Mouse (Mus musculus): ENCODE results near the gene Fam43b.
A peak's percentile ranks its signal among the peaks of the same experiment; 100 is the strongest.
"Not testable (repeated sequence)": the region's sequence is repeated elsewhere in the genome, so short reads cannot be mapped to it uniquely, and the experiment has no call there.

Gene Fam43b

DNA sequence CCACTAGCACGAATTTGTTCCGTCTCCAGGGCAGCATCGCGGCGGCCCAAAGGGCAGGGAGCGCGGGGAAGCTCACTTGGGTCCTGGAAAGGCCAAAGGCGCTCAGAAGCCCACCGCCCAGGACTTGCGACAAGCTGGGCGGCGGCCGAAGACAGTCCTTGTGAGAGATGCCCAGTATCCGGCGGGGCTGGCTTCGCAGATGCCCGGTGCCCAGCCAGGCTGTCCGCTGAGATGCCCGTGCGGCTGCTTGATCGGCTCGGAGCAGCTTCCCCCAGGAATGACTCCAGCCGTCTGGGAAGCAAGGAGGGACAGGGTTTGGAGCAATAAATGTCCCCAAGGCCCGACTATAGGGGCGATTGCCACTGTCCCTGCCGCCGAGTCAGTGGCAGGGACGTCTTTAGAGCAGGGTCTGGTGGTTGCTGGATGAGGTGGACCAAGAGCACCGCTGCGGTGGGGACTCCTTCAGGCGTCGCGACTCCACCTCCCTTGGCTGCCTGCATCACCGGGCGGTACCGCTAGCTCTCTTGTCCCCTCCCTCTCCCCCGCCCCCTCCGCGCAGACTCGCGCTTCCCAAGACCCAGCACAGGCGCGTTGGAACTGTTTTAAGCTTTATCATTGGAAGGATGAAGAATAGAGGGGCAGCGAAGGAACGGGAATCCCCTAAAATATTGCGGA lies at the start of gene Fam43b:
Gene Fam43b, minus strand, starts transcription at position 558 of the 675 bp plus-strand sequence.
- DNase-seq (ENCODE audit: low spot score), result no peak

DNA sequence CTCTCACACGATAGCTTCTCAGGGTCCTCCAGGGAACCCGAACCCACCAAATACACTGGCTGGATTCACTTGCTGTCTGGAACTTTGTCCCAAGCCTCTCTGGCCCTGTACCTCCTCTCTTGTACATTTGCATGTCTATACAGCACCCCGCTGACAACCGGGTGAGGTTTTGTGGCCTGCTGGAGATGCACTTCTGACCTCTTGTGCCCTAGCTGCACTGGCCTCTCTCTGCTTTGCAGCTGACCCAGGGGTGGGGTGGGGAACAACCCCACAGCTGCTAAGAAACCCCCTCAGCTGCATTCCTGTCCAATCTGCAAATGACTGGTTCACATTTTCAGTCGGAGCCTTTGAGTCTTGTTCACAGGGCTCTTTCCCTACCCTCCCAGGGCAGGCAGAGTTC lies 48.6 kb upstream of the Fam43b start:
- no peak for DNase-seq (ENCODE audit: low spot score)

DNA sequence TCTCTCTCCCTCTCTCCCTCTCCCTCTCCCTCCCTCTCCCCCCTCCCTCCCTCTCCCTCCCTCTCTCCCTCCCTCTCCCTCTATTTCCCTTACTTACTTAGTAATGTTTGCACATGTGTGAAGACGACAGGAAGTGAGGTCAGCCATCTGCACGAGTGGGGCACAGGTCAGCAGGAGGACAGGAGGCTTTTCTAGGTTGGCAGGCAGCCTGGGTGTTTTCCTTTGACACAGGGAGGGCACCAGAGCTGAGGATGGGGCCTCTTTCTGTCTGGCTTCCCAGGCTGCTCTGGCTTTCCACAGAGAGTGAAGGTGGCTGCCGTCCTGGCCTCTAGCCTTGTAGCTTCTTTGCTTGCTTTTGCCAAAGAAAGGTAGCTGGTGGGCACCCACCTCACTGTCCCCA lies 43.7 kb upstream of the Fam43b start:
- no peak for DNase-seq (ENCODE audit: low spot score)

DNA sequence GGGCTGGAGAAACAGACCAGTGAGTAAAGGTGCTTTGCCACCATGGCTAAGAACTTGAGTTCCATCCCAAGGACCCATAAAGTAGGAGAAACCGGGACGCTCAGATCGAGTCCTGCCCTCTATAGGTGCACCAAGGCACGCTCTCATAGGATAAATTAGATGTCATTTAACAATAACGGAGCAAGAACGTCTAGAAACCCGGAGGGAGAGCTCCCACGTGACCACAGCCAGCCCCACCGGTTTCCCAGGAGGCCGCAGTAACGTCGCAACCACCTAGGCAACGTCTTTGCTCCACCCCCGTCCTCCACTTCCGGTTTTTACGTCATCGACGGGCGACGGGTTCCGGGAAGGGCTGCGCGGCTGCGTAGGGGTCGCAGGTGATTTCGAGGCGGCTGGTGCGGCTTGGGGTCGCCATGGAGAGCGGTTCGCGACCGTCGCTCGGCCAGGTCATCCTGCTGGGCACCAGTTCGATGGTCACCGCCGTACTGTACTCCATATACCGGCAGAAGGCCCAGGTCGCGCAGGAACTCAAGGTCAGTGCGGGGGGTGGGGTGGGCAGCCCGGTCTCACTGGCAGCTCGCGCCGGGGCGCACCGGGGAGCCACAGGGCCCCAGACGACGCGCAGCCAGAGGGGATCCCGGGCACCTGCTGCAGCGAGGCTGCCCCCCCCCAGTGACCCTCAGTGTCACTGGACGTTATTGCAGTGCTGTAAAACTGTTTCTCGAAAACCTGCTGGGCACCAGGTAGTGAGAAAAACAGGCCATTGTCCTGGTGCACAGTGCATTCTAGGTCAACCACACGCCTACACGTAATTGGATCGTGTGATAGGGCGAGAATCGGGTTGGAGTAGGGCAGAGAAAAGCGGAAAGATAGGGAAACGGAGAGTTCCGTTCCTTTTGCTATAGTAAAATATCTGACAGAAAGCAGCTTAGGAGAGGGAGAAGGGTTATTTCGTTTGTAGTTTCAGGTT lies 38.3 kb upstream of the Fam43b start, which contains the start of gene Mul1:
Gene Mul1, plus strand, starts transcription at position 325 of the 970 bp plus-strand sequence.
- DNase-seq (ENCODE audit: low spot score), result peak; percentile 89

DNA sequence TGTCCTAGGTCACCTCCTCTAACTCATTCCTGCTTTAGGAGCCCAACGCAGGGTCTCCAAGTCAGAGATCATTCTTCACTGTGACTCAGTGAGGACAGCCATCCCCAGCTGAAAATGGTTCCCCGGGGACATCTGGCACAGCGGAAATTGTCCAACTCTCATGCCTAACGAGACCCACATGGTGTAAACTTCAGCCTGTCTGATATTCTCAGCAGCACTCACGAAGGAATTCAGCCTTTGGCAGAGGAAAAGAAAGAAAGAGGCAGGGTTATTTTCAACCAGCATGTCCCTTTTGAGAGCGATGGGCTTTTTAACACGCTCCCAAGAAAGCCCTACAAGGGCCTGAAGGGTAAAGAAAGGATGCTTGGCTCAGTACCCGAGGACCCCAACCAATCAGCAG lies 35.0 kb upstream of the Fam43b start:
- DNase-seq (ENCODE audit: low spot score), result no peak

DNA sequence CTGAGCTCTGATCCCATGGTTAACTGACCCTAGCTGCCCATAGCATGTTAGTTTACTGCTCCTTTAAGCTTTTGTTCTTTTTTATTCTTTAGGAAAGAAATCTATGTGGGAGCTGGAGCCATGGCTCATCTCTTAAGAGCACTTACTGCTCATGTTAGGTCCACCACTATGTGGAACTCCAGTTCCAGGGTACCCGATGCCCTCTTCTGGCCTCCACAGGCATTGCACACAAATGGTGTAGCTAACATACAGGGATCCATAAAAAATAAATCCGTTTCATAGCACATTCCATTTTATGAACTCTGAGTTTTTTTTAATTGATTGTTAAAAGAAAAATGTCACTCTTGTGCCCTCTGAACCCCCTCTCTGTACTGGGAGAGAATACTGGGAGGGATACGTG lies 33.5 kb upstream of the Fam43b start:
- no peak for DNase-seq (ENCODE audit: low spot score)

DNA sequence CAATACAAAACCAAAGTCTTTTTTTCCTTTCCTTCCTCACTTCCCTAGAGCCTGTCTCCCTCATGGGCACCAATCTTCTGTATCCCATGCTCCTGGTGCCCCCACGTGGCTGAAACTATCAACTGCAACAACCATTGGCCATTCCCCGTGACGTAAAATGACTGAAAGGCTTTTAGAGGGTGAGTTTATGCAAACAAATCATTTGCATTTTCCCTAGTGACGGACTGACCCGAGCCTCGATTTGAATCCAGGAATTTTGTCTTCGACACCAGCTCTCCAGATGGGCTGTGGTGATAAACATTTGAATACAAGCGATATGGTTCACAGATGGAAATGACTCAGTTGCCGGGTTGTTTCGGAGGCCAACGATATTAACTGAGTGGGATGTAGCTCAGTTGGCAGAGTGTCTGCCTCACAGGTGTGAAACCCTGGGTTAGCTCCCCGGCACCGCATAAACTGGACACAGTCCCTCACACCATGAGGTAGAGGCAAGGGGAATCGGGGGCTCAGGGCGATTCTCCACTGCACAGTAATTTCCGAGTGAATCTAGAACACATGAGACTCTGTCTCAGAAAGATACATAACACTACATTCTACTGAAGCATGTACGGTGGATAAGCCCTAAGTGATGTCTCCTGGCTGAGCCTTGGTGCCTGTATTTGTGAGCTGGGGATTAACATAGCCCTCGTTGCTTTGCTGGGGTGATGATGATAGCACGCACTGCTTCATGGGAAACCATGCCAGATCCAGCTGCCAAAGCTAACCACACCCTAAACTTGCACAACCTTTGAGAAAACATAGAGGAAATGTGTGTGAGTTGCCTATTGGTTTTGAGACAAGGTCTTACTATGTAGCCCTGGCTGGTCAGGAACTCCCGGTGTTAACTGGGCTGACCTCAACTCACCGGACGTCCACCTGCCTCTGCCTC lies 30.7 kb upstream of the Fam43b start:
- peak; percentile 33 for DNase-seq (ENCODE audit: low spot score)

DNA sequence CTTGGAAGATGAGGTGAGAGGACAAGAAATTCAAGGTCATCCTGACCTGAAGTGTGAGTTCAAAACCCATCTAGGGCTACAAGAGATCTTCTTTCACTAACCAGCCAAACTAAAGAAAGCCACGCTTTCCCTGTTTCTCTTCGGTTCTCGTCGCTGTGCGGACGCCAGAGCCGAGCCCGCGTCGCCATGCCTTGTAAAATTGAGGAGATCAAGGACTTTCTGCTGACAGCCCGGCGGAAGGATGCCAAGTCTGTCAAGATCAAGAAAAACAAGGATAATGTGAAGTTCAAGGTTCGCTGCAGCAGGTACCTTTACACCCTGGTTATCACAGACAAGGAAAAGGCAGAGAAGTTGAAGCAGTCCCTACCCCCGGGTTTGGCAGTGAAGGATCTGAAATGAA lies 29.3 kb upstream of the Fam43b start:
- not testable (repeated sequence) for DNase-seq (ENCODE audit: low spot score)

DNA sequence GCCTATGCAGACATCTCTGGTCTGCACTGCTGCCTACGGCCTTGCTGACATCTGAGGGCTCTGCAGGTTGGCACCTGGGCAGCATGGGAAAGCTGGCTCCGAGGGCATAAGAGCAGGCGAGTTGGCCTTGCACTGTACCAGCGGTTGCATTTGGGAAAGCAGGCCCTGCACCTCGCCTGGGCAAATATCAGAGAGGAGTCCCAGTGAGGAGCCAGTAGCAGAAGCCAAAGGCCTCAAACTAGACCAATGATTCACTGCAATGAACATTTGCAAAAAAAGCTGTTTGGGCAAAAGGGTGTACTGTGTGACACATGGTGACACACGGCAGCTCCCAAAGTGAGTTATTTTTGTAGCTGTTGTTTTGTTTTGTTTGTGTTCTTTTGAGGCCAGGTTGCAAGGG lies 28.7 kb upstream of the Fam43b start:
- DNase-seq (ENCODE audit: low spot score), result no peak

DNA sequence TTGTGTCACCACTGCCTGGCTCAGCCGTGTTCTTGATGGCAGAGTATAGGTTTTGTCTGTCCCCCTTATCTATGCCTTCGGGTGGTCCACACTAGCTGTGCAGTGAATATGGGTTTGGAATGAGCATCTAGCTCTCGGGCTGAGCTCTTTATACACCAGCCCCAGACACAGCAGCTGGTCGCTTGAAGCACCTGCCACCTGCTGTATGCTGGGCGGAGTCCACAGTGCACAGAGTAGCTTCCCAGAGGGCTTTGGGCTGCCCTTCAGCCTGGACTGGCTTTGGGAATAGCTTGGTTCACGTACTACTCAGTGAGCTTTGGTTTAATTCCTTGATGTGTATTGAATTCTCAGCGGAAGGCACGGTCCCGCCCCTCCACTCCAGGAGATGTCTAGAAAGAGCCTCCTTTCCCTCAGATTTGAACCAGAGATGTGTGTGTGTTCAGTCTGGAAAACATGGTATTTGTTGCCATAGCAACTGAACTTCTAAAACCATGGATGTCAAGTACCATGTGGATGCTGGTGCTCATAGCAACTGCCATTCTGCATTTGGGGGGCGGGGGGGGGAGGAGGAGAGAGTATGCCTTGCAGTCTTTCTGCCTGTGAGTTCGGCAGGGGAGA lies 22.1 kb upstream of the Fam43b start:
- DNase-seq (ENCODE audit: low spot score), result no peak

DNA sequence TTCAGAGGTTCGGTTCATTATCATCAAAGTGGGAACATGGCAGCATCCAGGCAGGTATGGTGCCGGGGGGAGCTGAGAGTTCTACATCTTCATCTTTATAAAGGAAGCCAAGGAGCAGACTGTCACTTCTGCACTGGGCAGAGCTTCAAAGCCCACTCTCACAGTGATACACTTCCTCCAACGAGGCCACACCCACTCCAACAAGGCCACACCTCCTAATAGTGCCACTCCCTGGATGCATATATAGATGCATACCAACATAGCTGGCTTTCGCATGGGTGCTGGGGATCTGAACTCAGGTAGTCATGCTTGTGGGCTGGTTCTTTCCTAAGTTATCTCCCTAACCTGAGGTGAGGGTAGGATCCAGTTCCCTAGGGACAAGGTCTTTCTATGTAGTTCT lies 21.6 kb upstream of the Fam43b start:
- DNase-seq (ENCODE audit: low spot score), result no peak

DNA sequence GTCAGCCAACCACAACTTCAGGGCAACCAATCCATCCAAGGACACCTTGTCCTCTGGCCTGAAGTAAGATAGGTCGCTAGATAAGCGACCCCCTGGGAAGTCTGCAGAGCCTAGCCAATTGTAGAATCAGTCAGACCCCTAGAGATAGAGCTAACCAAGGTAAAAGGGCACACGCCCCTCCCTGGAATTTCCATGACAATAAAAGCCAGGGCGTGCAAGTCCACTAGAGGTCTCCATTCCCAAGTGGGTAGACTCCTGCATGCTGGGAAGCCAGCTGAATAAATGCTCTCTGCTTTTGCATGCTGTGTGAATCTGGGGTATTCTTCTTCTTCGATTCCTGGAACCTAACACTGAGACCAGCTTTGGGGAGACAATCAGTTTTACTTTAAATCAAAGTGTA lies 20.1 kb upstream of the Fam43b start:
- no peak for DNase-seq (ENCODE audit: low spot score)

DNA sequence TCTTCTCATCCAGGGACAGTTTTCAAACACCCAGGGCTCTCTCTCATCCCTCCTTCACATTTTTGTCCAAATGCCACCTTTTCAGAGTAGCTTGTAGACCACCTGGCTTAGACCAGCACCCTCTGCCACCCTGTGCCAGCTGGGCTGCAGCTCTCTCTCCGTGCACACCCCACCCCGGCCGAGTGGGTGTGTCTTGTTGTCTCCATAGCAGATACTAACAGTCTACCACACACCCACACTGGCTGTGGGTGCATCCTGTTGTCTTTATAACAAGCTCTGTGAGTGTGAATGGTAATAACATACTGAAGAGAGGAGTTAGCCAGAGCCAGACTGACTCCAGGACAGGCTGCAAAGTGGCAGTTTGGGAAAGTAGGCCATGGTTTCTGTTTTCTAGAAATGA lies 19.7 kb upstream of the Fam43b start:
- no peak for DNase-seq (ENCODE audit: low spot score)

DNA sequence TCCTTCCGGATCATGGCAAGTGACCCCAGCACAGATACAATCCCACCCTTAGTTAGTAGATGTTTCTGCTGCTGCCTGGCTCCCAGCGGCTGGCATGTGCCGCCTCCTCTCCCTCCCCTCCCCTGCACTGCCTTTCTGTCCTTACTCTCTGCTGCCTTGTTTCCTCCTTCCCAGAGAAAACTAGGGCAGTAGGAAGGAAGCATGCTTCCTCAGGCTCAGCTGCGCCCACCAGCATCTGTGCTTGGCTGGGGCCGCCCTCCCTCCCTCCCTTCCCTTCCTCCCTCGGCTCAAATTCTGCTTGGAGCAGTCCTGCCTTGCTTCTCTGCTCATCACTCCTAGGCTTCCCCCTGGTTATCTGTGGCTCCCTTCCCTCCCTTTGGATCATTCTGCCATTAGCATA lies 18.4 kb upstream of the Fam43b start:
- no peak for DNase-seq (ENCODE audit: low spot score)

DNA sequence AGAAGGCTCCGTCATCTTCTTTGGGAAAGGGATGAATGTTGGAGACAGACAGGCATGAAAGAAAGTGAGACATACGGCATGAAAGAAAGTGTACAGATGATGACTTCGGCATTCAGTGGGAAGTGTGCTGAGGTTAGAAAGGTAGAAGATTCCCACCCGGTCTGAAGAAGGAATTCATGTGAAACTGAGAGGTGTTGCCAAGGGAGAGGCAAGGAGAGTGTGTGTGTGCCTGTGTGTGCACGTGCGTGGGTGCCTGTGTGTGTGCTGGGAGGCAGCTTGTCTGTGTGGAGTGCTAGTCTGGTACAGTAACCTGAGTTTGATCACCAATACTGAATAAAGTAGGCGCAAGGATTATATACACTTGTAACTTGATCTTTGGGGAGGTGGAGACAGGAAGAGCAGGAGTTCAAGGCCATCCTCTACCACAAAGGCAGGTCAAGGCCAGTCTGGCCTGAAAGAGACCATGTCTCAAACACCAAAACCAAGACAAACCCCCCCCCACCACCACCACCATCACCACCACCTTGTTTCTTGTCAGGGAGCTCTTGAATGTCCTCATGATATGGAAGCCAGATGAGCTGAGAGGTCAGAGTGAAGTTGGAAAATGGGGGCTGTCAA lies 15.3 kb upstream of the Fam43b start:
- DNase-seq (ENCODE audit: low spot score), result no peak

DNA sequence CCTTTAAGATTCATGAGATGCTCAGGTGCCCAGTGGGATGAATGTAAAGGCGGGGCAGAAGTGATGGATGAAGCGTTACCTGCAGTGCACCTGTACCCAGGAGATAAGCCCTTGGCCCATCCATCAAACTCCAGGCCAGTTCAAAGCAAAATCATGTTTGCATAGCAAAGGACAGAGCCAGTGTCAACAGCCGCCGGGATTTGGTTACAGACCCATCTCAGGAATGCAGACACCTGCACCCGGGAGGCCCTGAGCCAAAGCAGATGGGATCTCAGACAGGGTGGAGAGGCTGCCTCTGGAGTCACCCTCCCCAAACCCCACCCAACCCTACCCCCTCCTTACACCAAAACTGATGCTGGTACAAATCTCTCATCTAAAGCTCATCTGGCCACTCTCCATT lies 14.7 kb upstream of the Fam43b start:
- DNase-seq (ENCODE audit: low spot score), result no peak

DNA sequence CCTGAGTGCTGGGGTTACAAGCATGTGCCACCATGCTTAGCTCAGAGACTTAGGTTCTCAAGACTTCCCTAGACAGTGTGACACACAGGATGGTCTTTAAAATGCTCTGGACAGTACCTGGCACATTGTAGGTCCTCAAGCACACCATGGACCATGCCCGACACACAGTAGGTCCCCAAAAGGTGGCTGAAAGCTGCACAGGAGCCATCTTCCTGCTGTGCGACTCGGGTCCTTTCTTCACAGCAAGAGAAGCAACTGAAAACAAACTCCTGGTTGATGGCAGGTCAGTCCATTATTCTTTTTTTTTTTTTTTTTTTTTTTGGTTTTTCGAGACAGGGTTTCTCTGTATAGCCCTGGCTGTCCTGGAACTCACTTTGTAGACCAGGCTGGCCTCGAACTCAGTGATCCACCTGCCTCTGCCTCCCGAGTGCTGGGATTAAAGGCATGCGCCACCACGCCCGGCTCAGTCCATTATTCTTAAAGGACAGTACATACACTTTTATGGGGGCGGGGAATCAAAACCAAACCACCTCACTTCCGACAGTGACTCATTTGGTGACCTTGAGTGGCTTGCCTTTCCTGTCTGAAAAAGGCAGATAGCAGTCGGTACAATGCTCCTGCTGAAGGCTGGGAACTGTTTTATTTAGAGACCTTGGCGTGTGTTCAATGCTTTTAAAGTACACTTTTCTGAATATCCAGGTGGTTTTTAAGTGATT lies 11.3 kb upstream of the Fam43b start:
- DNase-seq (ENCODE audit: low spot score), result no peak

DNA sequence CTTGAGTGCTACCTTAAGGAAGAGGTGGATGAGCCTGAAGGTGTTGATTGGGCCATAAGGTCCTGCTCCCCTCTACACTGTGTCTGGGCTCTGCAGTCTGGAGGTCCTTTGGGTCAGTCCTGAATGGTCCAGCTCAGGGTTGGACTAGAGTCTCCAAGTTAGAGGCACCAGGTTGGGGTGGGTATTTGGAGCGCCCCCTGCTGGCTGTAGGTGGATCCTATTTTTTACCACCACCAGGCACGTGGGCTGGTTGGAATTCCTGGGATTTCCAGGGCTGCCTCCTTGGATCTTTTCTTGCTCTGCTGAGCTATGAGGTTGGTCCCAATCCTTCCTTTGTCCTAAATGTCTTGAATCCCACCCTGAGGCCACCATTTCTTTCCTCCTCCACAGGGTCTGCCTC lies 8.5 kb upstream of the Fam43b start:
- DNase-seq (ENCODE audit: low spot score), result no peak

DNA sequence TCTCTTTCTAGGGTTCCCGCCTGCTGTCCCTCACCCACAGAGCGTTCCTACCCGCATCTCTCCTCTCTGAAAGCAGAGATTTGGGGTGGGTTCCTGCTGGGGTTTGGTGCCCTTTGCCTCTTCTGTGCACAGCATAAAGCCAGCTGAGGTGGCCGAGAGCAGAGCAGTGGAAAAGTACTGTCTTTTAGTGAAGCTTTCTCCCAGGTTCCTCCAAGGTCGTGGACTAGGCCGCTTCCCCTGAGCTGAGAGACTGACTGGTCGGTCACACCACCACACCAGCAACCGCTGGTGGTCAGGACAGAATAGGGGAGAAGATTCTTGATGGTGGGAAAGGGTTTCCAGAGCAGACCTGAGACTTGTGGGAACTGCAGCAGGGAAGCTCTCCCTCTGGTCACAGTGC lies 383 bp upstream of the Fam43b start:
- no peak for DNase-seq (ENCODE audit: low spot score)

DNA sequence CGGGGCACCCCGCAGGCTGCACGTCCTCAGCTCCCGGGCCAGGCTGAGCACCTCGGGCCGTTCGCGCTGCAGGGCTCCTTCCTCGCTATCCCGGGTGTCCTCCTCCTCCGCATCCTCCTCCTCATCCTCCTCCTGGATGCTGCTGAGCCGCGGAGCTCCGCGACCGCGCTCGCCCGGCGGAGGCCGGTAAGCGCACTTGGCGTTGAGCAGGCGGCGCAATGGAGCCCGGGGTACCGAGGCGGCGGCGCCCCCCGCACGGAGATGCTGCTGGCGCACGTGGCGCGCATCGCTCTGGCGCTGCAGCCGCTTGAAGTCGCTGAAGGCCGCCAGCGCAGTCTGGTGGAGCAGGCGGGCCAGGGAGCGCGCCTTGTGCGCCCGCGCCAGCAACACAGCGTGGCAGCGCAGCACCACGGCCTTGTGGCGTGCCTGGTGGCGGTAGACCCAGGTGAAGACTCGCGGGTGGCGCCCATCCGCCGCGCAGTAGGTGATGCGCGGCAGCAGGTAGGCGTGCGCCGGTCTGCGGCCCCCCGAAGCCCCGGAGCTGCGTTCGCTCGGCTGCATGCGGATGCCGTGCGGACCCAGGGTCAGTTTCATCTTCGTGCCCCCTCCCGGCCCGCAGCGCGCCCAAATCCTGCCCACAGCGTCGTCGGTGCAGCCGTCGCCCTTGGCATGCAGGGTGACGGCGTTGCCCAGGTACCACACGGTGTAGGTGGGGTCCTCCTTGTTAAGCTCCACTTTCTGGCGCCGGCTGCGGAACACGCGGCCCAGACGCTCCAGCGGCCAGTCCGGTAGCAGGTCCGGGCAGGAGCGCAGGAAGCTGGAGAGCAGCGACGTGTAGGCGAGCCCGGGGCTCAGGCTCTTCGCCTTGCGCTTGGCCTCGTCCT lies 999 bp downstream of the Fam43b start:
- no peak for DNase-seq (ENCODE audit: low spot score)
